Mouse (Mus musculus) thymus, postnatal 36 days (tissue): ENCODE measurements around the gene Dus2.
"Not testable (repeated sequence)": the region's sequence is repeated elsewhere in the genome, so short reads cannot be mapped to it uniquely, and the experiment has no call there.

Source experiments
- DNase-seq, 2 experiments: peaks; one replicate each; pipeline ENCODE4 v3.0.0; 2022; ENCODE audit warnings: mixed read lengths in 2 of 2

Dus2 gene

GRCm38 (mm10) chr8:105990856-105991387 is at the start of gene Dus2:
Gene Dus2, plus strand, starts transcription at chr8:105991337.
- DNase-seq, result peak; percentile 82 to 84

DNA sequence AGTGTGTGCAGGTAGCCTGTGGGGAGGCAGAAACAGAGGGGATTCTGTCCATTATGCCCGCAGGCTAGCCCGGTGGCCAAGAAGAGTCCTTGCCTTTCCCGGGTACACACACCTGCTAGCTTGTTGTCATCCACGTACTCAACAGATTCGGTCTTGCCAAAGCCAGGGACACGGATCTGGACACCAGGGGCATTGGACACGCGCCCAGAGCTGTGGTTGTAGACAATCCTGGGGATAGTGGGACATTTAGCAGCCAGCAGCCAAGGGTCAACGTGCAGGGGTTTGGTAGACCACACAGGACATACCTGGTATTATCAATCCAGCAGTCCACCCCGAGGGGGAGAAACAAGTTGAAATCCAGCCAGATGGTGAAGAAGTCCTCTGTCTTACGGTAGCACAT is 49.1 kb upstream of the Dus2 start:
- DNase-seq, result no peak

DNA sequence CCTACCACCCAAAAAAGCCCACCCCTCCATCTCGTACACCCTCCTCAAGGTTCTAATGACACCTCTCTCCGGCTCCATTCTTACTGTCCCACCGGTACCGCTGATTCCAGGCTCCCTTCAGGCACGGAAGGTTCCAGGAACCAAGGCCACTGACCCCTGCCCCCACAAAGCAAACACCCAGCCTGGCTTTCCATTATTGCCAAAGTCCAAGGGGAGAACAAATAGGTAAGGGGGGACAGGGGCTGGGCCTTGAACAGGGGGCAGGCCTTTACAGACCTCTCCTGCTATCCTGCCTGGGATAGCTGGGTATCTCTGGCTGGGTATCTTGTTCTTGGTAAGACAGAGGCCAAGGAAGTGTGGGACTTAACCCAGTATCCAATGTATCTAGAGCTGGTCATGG is 48.6 kb upstream of the Dus2 start:
- DNase-seq, result no peak

- no peak for DNase-seq
Measured at GRCm38 (mm10) chr8:105943321-105943739, 47.8 kb upstream of the Dus2 start, which contains the start of gene Lcat. Gene Lcat, minus strand, starts transcription at chr8:105943382.

- no peak for DNase-seq
Measured at GRCm38 (mm10) chr8:105949350-105949749, 41.8 kb upstream of the Dus2 start.

- no peak for DNase-seq
Measured at GRCm38 (mm10) chr8:105951057-105951659, 40.0 kb upstream of the Dus2 start.

- no peak for DNase-seq
Measured at GRCm38 (mm10) chr8:105956556-105956955, 34.6 kb upstream of the Dus2 start.

DNA sequence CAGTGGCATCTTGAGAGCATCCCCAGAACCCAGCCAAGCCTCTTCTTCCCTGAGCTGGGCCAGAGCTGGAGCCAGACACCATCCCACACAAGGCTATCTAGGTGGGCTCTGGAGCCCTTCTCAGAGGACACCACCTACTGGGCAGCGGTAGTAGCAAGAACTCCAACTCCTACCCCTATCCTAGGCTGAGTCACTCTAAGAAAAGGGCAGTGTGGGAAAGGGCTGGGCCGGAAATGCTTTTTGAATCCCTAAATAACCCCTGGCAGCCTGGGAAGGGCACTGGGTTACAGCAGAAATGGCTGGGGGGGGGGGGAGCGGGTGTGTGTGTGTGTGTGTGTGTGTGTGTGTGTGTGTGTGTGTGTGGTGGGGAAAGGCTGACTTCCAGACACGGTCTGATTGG is 33.3 kb upstream of the Dus2 start:
- no peak for DNase-seq

GRCm38 (mm10) chr8:105959350-105959749 is 31.8 kb upstream of the Dus2 start:
- DNase-seq, result no peak

GRCm38 (mm10) chr8:105961101-105961500 is 30.0 kb upstream of the Dus2 start:
- DNase-seq, result no peak

- DNase-seq, result no peak
Measured at GRCm38 (mm10) chr8:105961536-105961935, 29.6 kb upstream of the Dus2 start.

GRCm38 (mm10) chr8:105964506-105965265 is 26.5 kb upstream of the Dus2 start:
- DNase-seq, result no peak

GRCm38 (mm10) chr8:105965266-105965904 is 25.8 kb upstream of the Dus2 start:
- peak; percentile 61 to 70 for DNase-seq

GRCm38 (mm10) chr8:105965905-105966341 is 25.2 kb upstream of the Dus2 start, which contains the start of gene Slc12a4:
Gene Slc12a4, minus strand, starts transcription at chr8:105966097.
- peak; percentile 88 to 91 for DNase-seq

DNA sequence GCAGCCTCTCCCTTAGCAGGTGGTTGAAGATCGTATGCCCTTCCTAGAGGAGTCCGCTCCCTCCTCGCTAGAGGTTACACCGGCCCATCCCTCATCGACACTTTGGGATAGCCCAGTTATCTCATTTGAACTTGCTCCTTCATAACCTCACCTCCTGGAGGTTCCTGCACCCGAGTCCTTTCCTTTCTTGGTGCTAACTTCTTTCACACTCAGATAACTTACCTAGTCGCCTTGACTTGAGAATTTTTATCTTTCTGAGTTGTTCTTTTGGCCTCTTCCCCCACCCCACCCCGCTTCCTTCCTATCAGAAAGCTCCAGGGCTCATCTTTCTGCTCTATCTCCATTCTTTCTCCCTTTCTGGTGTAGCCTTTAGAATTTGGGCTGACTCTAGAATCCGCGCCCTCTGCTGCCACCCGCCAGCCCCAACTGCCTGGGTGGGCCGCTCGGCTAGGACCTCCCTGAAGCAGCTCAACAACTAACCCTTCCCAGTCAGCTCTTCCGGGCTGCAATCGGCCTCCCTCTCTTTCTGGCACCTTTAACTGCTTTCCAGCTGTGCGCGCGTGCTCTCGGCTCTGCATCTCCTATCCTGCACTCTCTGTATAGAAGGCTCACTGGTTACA is 24.3 kb upstream of the Dus2 start:
- DNase-seq, result peak; percentile 56 to 67

DNA sequence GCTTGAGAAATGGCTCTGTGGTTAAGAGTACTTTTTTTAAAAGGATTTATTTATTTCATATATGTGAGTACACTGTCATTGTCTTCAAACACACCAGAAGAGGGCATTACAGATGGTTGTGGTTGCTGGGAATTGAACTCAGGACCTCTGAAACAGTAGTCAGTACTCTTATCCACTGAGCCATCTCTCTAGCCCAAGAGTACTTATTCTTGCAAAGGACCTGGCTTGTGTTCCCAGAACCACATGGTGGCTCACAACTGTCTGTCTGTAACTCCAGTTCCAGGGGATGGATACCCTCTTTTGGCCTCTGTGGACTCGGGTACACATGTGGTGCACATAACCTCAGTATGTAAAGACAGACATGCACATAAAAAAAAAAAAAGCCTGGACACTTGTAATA is 21.8 kb upstream of the Dus2 start:
- DNase-seq, result no peak

DNA sequence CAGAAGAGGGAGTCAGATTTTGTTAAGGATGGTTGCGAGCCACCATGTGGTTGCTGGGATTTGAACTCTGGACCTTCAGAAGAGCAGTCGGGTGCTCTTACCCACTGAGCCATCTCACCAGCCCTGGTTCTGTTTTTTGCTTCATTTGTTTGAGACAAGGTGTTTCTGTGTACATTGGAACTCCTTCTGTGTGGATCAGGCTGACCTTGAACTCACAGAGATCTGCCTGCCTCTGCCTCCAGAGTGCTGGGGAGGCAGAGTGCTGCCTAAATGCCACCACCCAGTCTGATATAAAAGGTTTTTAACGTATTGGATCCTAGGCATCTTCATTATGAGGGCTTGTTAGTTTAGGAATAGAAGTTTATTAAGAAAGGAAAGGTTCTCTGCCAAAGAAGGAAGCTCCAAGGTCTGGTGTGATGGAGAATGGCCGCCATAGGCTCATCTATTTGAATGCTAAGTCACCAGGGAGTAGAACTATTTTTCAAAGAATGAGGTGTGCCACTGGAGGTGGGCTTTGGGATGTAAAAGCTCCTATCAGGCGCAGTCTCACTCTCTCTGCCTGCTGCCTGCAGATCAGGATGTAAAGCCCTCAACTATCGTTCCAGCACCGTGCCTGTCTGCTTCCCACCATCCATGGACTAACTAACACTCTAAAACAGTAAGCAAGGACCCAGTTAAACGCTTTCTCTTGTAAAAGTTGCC is 20.0 kb upstream of the Dus2 start:
- no peak for DNase-seq

- DNase-seq, result no peak
Measured at GRCm38 (mm10) chr8:105975363-105975762, 15.8 kb upstream of the Dus2 start.

DNA sequence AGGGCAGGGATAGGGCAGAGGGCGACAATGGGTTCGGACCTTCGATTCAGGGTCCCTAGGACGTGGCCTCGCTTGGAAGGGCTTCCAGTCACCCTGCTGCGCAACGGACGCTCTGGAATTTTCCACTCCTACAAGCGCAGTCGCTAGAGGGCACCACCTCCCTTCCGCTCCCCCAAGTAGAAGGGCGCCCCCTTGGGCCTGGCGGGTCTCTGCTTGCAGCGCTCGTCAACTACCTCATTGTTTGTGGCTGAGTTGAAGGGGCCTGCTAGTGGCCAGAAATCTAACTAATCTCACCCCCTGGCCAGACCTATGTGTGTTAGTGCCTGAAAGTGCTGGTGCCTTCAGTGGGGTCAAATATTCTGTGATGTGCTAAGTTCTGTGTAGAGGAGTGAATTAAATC is 11.8 kb upstream of the Dus2 start, which contains the start of gene Dpep3:
Gene Dpep3, minus strand, starts transcription at position 105 of the 400 bp plus-strand sequence.
- no peak for DNase-seq

- DNase-seq, result no peak
Measured at GRCm38 (mm10) chr8:105981146-105981545, 10.0 kb upstream of the Dus2 start.

DNA sequence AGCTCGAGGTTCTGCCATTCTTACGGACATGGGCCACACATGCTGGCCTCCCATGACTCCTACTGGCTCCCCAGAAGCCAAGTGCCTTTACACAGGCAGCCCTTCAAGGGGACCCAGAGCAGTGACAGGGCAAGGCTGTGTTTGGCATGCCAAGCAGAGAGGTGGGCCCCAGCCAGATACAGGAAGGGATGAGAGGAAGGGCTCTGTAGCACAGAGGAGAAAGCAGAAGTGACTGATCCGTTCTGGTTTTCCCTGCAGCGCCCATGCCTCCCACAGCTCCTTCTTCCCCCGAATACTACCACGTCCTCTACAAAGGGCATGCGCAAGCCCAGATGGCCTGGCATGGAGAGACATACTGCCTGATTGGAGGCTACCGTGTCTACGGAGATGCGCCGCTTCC is 7.7 kb upstream of the Dus2 start:
- not testable (repeated sequence) for DNase-seq

- no peak for DNase-seq
Measured at GRCm38 (mm10) chr8:105988546-105988945, 2.6 kb upstream of the Dus2 start.
